Mouse (Mus musculus): ENCODE results near the gene Ccr3. TPM values are rescaled to one million over a fixed set of nuclear protein-coding genes. Genes with fewer than 3 reads are reported as not detected.

Gene Ccr3
- polyA plus RNA-seq, 1 experiment: not detected

DNA sequence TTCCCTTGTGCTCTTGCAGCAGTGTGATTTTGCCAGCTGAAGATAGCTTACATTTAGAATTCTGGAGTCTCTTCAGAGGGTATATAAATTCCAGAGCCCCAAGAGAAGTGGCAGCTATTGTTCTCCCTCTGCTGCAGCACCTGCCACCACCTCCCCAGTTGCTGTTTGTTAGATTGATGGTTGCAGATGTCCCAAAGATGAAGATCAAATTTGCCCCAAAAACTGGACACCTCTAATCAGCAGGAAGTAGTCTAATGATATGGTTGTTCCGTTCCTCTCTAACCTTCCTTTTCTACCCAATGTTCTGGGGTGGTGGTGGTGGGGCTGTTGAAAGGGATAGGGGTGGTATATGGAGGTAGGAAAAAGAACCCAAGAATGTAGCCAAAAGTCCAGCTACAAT, 39.1 kb upstream of the Ccr3 start:
- Histone ChIP-seq H3K4me3 (ENCODE audit: insufficient read depth, poor library complexity, severe bottlenecking) (no peak overlapping the region), H3K79me3 (ENCODE audit: low read depth) (no peaks in the 10 kb centered on the region), H3K36me3 (ENCODE audit: control insufficient read depth, insufficient read depth) (no peaks in the 10 kb centered on the region), H3K79me2 (ENCODE audit: control insufficient read depth, insufficient read depth) (no peaks in the 10 kb centered on the region), H3K27me3 (ENCODE audit: control insufficient read depth, insufficient read depth, insufficient read length) (no peaks in the 10 kb centered on the region), H3ac (ENCODE audit: control insufficient read depth, insufficient read length, low read depth) (no peak overlapping the region)
- TF ChIP-seq USF1 (IDR thresholded peaks at IDR 0.05; ENCODE audit: low read depth): no peak
- no peak for TF ChIP-seq FOSL1 (IDR thresholded peaks at IDR 0.05; ENCODE audit: insufficient read depth, low read length, poor library complexity, severe bottlenecking)
- no peak for TF ChIP-seq MYOD1 (IDR thresholded peaks at IDR 0.05; ENCODE audit: control insufficient read depth, insufficient read length, low read depth)
- no peak for TF ChIP-seq MYOG (IDR thresholded peaks at IDR 0.05; ENCODE audit: control insufficient read depth, extremely low read depth, insufficient read length)
- TF ChIP-seq CTCF (IDR thresholded peaks at IDR 0.05; ENCODE audit: control insufficient read depth, insufficient read depth, insufficient read length): no peak
- no peak for TF ChIP-seq MAX (IDR thresholded peaks at IDR 0.05)
- TF ChIP-seq CEBPB (IDR thresholded peaks at IDR 0.05; ENCODE audit: low read depth): no peak

- no peaks in the 10 kb centered on the region for H3K36me3 ChIP-seq (ENCODE audit: control insufficient read depth, insufficient read depth)
- TF ChIP-seq CTCF (IDR thresholded peaks at IDR 0.05; ENCODE audit: control insufficient read depth, insufficient read depth, insufficient read length) (no peak), MYOD1 (IDR thresholded peaks at IDR 0.05; ENCODE audit: control insufficient read depth, insufficient read length, low read depth) (no peak), FOSL1 (IDR thresholded peaks at IDR 0.05; ENCODE audit: insufficient read depth, low read length, poor library complexity, severe bottlenecking) (no peak), USF1 (IDR thresholded peaks at IDR 0.05; ENCODE audit: low read depth) (no peak), MAX (IDR thresholded peaks at IDR 0.05) (no peak), CEBPB (IDR thresholded peaks at IDR 0.05; ENCODE audit: low read depth) (no peak), MYOG (IDR thresholded peaks at IDR 0.05; ENCODE audit: control insufficient read depth, extremely low read depth, insufficient read length) (no peak)
- no peak overlapping the region for H3K4me3 ChIP-seq (ENCODE audit: insufficient read depth, poor library complexity, severe bottlenecking)
- H3K79me3 ChIP-seq (ENCODE audit: low read depth): no peaks in the 10 kb centered on the region
- no peak overlapping the region for H3ac ChIP-seq (ENCODE audit: control insufficient read depth, insufficient read length, low read depth)
- H3K27me3 ChIP-seq (ENCODE audit: control insufficient read depth, insufficient read depth, insufficient read length): no peaks in the 10 kb centered on the region
- H3K79me2 ChIP-seq (ENCODE audit: control insufficient read depth, insufficient read depth): no peaks in the 10 kb centered on the region
Observed at GRCm38 (mm10) chr9:123984943-123985342, 36.8 kb upstream of the Ccr3 start.

DNA sequence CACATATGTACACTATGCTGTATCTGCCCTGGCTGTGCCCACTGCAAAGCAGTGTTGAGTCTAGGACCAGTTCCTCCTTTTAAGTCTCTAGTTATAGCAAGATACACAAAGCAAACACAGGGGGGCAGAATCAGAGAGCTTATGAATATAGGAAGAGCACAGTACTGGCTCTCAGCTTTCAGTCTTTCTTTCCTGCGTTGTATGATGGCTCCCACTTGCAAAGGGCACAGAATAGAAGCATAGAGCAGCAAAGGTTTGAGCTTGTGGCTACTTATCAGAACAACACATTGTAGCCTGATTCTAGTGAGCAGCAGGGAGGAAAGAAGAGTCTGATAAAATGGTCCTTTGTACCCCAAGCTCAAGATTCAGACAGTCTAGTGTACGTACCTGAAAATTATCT, 35.6 kb upstream of the Ccr3 start:
- Histone ChIP-seq H3ac (ENCODE audit: control insufficient read depth, insufficient read length, low read depth) (no peak overlapping the region), H3K79me2 (ENCODE audit: control insufficient read depth, insufficient read depth) (no peaks in the 10 kb centered on the region), H3K4me3 (ENCODE audit: insufficient read depth, poor library complexity, severe bottlenecking) (no peak overlapping the region), H3K36me3 (ENCODE audit: control insufficient read depth, insufficient read depth) (no peaks in the 10 kb centered on the region), H3K27me3 (ENCODE audit: control insufficient read depth, insufficient read depth, insufficient read length) (no peaks in the 10 kb centered on the region), H3K79me3 (ENCODE audit: low read depth) (no peaks in the 10 kb centered on the region)
- no peak for TF ChIP-seq MAX (IDR thresholded peaks at IDR 0.05)
- TF ChIP-seq MYOG (IDR thresholded peaks at IDR 0.05; ENCODE audit: control insufficient read depth, extremely low read depth, insufficient read length): no peak
- no peak for TF ChIP-seq USF1 (IDR thresholded peaks at IDR 0.05; ENCODE audit: low read depth)
- TF ChIP-seq CTCF (IDR thresholded peaks at IDR 0.05; ENCODE audit: control insufficient read depth, insufficient read depth, insufficient read length): no peak
- TF ChIP-seq MYOD1 (IDR thresholded peaks at IDR 0.05; ENCODE audit: control insufficient read depth, insufficient read length, low read depth): no peak
- TF ChIP-seq FOSL1 (IDR thresholded peaks at IDR 0.05; ENCODE audit: insufficient read depth, low read length, poor library complexity, severe bottlenecking): no peak
- TF ChIP-seq CEBPB (IDR thresholded peaks at IDR 0.05; ENCODE audit: low read depth): no peak

DNA sequence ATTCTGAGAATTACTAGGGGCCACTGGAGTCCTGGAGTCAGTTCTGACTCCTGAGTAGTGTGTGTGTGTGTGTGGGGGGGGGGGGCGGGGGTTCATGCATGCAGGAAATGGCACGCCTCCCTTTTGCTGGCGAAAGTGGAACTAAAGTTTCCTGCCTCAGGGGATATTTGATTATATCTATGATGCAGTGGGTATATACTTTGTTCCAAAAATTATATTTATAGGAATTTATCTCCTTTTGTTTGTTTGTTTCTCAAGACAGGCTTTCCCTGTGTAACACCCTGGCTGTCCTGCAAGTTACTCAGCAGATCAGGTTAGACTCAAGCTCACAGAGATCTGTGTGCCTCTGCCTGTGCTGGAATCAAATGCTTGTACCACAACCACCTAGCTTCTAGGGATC, 32.1 kb upstream of the Ccr3 start:
- Histone ChIP-seq H3K36me3 (ENCODE audit: control insufficient read depth, insufficient read depth) (no peaks in the 10 kb centered on the region), H3ac (ENCODE audit: control insufficient read depth, insufficient read length, low read depth) (no peak overlapping the region), H3K79me3 (ENCODE audit: low read depth) (no peaks in the 10 kb centered on the region), H3K79me2 (ENCODE audit: control insufficient read depth, insufficient read depth) (no peaks in the 10 kb centered on the region), H3K27me3 (ENCODE audit: control insufficient read depth, insufficient read depth, insufficient read length) (no peaks in the 10 kb centered on the region), H3K4me3 (ENCODE audit: insufficient read depth, poor library complexity, severe bottlenecking) (no peak overlapping the region)
- no peak for TF ChIP-seq MYOD1 (IDR thresholded peaks at IDR 0.05; ENCODE audit: control insufficient read depth, insufficient read length, low read depth)
- TF ChIP-seq USF1 (IDR thresholded peaks at IDR 0.05; ENCODE audit: low read depth): no peak
- TF ChIP-seq MYOG (IDR thresholded peaks at IDR 0.05; ENCODE audit: control insufficient read depth, extremely low read depth, insufficient read length): no peak
- TF ChIP-seq MAX (IDR thresholded peaks at IDR 0.05): no peak
- no peak for TF ChIP-seq CTCF (IDR thresholded peaks at IDR 0.05; ENCODE audit: control insufficient read depth, insufficient read depth, insufficient read length)
- no peak for TF ChIP-seq FOSL1 (IDR thresholded peaks at IDR 0.05; ENCODE audit: insufficient read depth, low read length, poor library complexity, severe bottlenecking)
- no peak for TF ChIP-seq CEBPB (IDR thresholded peaks at IDR 0.05; ENCODE audit: low read depth)

GRCm38 (mm10) chr9:123991312-123991906, 30.4 kb upstream of the Ccr3 start:
- Histone ChIP-seq H3K27me3 (ENCODE audit: control insufficient read depth, insufficient read depth, insufficient read length) (no peaks in the 10 kb centered on the region), H3K4me3 (ENCODE audit: insufficient read depth, poor library complexity, severe bottlenecking) (no peak overlapping the region)
- TF ChIP-seq MYOG (IDR thresholded peaks at IDR 0.05; ENCODE audit: control insufficient read depth, extremely low read depth, insufficient read length) (no peak), FOSL1 (IDR thresholded peaks at IDR 0.05; ENCODE audit: insufficient read depth, low read length, poor library complexity, severe bottlenecking) (no peak), USF1 (IDR thresholded peaks at IDR 0.05; ENCODE audit: low read depth) (no peak), MAX (IDR thresholded peaks at IDR 0.05) (no peak), CEBPB (IDR thresholded peaks at IDR 0.05; ENCODE audit: low read depth) (no peak), CTCF (IDR thresholded peaks at IDR 0.05; ENCODE audit: control insufficient read depth, insufficient read depth, insufficient read length) (no peak), MYOD1 (IDR thresholded peaks at IDR 0.05; ENCODE audit: control insufficient read depth, insufficient read length, low read depth) (no peak)

More at GRCm38 (mm10) chr9:123991312-123991906, 30.4 kb upstream of the Ccr3 start:
- Histone ChIP-seq H3ac (ENCODE audit: control insufficient read depth, insufficient read length, low read depth) (no peak overlapping the region), H3K79me3 (ENCODE audit: low read depth) (no peaks in the 10 kb centered on the region), H3K36me3 (ENCODE audit: control insufficient read depth, insufficient read depth) (no peaks in the 10 kb centered on the region), H3K79me2 (ENCODE audit: control insufficient read depth, insufficient read depth) (no peaks in the 10 kb centered on the region)

All from C2C12 (cell line).